Mouse (Mus musculus): ENCODE measurements at regions not wholly inside any gene's neighbourhood (a gene's known extent, or its start where the extent isn't known, plus 50 kb on each side); places are given as distances from the start of the nearest gene placed in this dataset.

DNA sequence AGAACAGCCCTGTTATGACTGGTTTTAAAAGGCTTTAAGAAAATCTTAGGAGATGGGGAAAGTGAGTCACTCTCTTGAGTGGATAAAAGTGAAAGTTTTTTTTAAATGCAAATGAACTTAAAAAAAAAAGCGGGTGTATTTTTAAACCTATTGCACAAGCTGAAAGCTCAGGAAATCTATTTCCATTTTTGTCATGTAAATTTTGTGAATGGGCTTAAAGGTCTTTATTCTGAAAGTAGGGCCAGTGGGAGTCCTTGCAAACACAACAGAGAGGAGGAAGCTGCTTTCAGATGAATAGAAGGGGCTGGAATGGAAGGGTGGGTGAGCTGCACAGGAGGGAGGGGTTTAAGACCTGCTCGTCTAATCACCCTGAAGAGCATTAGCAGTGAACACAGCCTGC is 62.9 kb downstream of the Fam84a start:
- TF ChIP-seq CTCF (IDR thresholded peaks at IDR 0.05; ENCODE audit: low read depth) = no peak
- no peak for TF ChIP-seq EP300 (optimal IDR thresholded peaks at IDR 0.05)
